Mouse (Mus musculus): ENCODE results near the gene D430042O09Rik. TPM values are rescaled to one million over a fixed set of nuclear protein-coding genes. Genes with fewer than 3 reads are reported as not detected.
"Not testable (repeated sequence)": the region's sequence is repeated elsewhere in the genome, so short reads cannot be mapped to it uniquely, and the experiment has no call there.

Gene D430042O09Rik
- polyA plus RNA-seq, 1 experiment from 2014 or later = 2.0 TPM

DNA sequence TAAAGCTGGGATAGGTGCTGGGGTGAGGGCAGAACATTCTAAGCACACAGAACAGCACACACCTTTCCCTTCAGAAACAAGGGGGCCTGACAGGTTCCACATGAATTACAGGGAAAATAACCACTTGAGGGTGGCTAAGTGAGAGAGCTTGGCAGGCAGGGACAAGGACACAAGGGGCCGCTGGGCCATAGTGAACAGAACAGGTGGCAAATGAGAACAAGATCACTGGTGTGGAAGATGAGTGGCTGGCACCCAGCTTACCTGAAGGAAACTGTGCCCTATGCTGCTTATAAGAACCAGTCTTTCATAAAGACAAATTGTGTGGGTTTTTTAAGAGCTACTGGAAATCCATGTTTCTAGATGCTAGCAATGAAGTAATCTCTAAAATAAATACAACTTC is 4.9 kb upstream of the D430042O09Rik start:
- Histone ChIP-seq H3K27ac (ENCODE audit: low read length) (no peak overlapping the region), H3K27me3 (ENCODE audit: control insufficient read depth, insufficient read depth, low read depth, low read length) (no peaks in the 10 kb centered on the region), H3K36me3 (ENCODE audit: control insufficient read depth, insufficient read depth) (peaks cover 46% of the 10 kb centered on the region), H3K9me3 (replicated peaks; ENCODE audit: control insufficient read depth, low read length) (0 out of 2 replicates have a peak, but pooled peaks cover 3% of the 10 kb centered on the region), H3K4me3 (ENCODE audit: low read depth, low read length) (no peak overlapping the region), H3K9ac (ENCODE audit: low read depth, low read length) (no peak overlapping the region), H3K4me1 (ENCODE audit: control insufficient read depth, low read depth, low read length) (peaks cover 24% of the 10 kb centered on the region), H3K4me2 (ENCODE audit: low read depth, low read length) (no peak overlapping the region)
- no peak for ATAC-seq (ENCODE audit: low read depth)
- WGBS (ENCODE audit: insufficient replicate concordance) = 64% methylated on average over 1 of the region's 1 CpGs

DNA sequence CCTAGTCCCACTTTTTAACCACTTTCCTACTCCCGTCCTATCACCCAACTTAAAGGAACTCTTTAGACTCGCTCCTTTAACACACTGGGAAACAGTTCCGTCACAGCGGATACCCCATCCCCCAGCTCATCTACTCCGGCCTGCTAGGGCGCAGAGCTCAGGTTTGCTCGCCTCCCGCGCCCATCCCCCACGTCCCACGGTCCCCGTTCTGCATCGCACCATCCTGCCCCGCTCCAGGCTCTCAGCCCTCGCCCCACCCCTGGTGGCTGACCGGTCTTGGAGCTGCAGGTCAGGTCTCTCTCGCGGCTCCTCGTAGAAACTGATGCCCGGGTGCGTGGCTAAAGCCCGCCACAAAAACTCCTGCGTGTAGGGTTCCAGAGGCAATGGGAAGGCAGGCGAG is 502 bp upstream of the D430042O09Rik start:
- Histone ChIP-seq H3K9ac (ENCODE audit: low read depth, low read length) (peak overlapping the region; percentile 90), H3K27me3 (ENCODE audit: control insufficient read depth, insufficient read depth, low read depth, low read length) (no peaks in the 10 kb centered on the region), H3K4me3 (ENCODE audit: low read depth, low read length) (peak overlapping the region; percentile 94), H3K27ac (ENCODE audit: low read length) (peak overlapping the region; percentile 88), H3K36me3 (ENCODE audit: control insufficient read depth, insufficient read depth) (peaks cover 11% of the 10 kb centered on the region), H3K4me2 (ENCODE audit: low read depth, low read length) (peak overlapping the region; percentile 96), H3K4me1 (ENCODE audit: control insufficient read depth, low read depth, low read length) (peaks cover 31% of the 10 kb centered on the region), H3K9me3 (replicated peaks; ENCODE audit: control insufficient read depth, low read length) (no peaks in the 10 kb centered on the region)
- peak; percentile 74 for ATAC-seq (ENCODE audit: low read depth)
- WGBS (ENCODE audit: insufficient replicate concordance) = under 1% methylated on average over 24 of the region's 24 CpGs

DNA sequence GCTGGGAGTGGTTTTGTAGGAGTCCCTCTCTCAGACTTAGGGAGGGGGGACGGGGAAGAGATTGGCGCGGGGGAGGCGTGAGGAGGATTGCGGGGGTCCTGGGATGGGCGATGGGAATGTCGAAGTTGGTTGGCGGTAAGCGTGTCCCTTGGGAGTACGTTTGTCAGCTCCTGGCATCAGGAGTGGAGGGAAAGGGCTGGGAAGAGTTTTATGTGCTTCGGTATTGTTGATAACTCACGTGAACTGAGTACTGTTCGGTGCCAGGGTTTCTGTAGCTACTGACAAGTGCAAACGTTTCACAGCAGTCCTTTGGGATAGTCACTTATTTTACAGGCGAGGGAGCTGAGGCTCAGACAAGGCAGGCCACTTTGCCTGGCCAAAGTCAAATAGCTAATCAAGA is 412 bp downstream of the D430042O09Rik start:
- WGBS (ENCODE audit: insufficient replicate concordance) = 2% methylated on average over 15 of the region's 15 CpGs
- H3K27ac ChIP-seq (ENCODE audit: low read length) = peak overlapping the region; percentile 43; the same call in 1 of the 2 replicates

DNA sequence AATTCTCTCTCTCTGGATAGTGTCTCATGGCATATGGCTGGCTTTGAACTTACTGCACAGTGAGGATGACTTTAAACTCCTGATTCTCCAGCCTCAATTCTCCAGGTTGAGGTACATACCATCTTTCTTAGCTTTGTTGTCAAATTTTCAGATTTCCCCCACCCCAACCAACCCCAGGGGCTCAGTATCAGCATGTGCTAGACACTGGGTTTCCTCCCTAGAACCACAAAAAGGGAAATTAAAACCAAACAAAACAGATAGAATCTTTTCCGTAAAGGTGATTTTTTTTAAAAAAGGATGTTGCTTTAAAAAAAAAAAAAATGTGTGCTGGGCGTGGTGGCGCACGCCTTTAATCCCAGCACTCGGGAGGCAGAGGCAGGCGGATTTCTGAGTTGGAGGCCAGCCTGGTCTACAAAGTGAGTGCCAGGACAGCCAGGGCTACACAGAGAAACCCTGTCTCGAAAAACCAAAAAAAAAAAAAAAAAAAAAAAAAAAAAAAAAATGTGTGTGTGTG is 5.9 kb downstream of the D430042O09Rik start:
- H3K9ac ChIP-seq (ENCODE audit: low read depth, low read length); H3K36me3 ChIP-seq (ENCODE audit: control insufficient read depth, insufficient read depth); H3K4me2 ChIP-seq (ENCODE audit: low read depth, low read length); H3K9me3 ChIP-seq (replicated peaks; ENCODE audit: control insufficient read depth, low read length); H3K27ac ChIP-seq (ENCODE audit: low read length); H3K27me3 ChIP-seq (ENCODE audit: control insufficient read depth, insufficient read depth, low read depth, low read length); H3K4me1 ChIP-seq (ENCODE audit: control insufficient read depth, low read depth, low read length); ATAC-seq (ENCODE audit: low read depth); H3K4me3 ChIP-seq (ENCODE audit: low read depth, low read length): not testable (repeated sequence)
- 52% methylated on average over 6 of the region's 7 CpGs for WGBS (ENCODE audit: insufficient replicate concordance)

More for the DNA sequence above, 412 bp downstream of the D430042O09Rik start:
- ATAC-seq (ENCODE audit: low read depth) = no peak
- no peaks in the 10 kb centered on the region for H3K9me3 ChIP-seq (replicated peaks; ENCODE audit: control insufficient read depth, low read length)
- peak overlapping the region; percentile 94 for H3K4me3 ChIP-seq (ENCODE audit: low read depth, low read length)
- H3K36me3 ChIP-seq (ENCODE audit: control insufficient read depth, insufficient read depth) = peaks cover 3% of the 10 kb centered on the region; the same call in 1 of the 2 replicates
- H3K9ac ChIP-seq (ENCODE audit: low read depth, low read length) = peak overlapping the region; percentile 83
- peak overlapping the region; percentile 96 for H3K4me2 ChIP-seq (ENCODE audit: low read depth, low read length)
- peaks cover 31% of the 10 kb centered on the region for H3K4me1 ChIP-seq (ENCODE audit: control insufficient read depth, low read depth, low read length)
- H3K27me3 ChIP-seq (ENCODE audit: control insufficient read depth, insufficient read depth, low read depth, low read length) = no peaks in the 10 kb centered on the region

DNA sequence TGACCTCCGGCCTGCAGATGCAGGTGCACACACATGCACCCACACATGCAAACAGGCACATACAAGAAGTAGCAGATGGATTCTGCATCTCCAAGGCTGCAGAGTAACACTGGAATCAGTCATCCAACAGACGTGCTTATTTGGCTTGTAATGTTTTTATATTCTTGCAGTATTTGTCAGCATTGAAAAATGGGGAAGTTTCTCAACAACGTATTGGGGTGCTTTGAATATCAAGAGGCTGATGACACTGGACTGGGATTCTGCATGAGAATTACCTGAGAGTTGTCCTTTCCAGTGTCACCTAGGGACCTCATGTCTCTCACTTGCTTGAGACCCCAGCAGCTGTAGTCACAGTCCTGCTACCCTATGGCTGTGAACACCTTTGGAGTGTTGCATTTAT is 7.1 kb downstream of the D430042O09Rik start:
- ATAC-seq (ENCODE audit: low read depth) = no peak
- H3K4me1 ChIP-seq (ENCODE audit: control insufficient read depth, low read depth, low read length) = no peaks in the 10 kb centered on the region
- WGBS (ENCODE audit: insufficient replicate concordance) = 55% methylated on average over 3 of the region's 3 CpGs

DNA sequence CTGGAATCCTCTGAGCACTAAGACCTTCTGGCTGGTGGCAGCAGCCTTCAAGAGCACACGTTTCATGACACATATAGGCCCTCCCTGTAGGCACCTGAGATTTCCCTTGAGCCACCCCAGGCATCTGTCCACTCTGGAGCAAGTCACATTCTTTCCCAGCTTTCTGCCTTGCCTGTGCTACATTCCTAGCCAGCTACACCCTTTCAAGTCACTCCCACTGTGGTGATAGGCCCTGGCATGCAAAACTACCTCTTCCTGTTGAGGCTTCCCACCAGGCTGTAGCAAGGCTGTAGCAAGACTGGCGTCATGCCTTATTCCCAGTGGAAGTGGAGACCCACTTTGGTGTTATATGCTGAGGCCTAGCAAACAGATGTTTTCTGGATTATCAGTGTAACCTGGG is 9.0 kb downstream of the D430042O09Rik start:
- no peaks in the 10 kb centered on the region for H3K9me3 ChIP-seq (replicated peaks; ENCODE audit: control insufficient read depth, low read length)
- no peaks in the 10 kb centered on the region for H3K27me3 ChIP-seq (ENCODE audit: control insufficient read depth, insufficient read depth, low read depth, low read length)
- H3K9ac ChIP-seq (ENCODE audit: low read depth, low read length) = no peak overlapping the region
- ATAC-seq (ENCODE audit: low read depth) = no peak
- WGBS (ENCODE audit: insufficient replicate concordance) = 43% methylated on average over 2 of the region's 2 CpGs
- H3K27ac ChIP-seq (ENCODE audit: low read length) = no peak overlapping the region
- no peak overlapping the region for H3K4me2 ChIP-seq (ENCODE audit: low read depth, low read length)
- no peaks in the 10 kb centered on the region for H3K4me1 ChIP-seq (ENCODE audit: control insufficient read depth, low read depth, low read length)
- H3K4me3 ChIP-seq (ENCODE audit: low read depth, low read length) = no peak overlapping the region
- H3K36me3 ChIP-seq (ENCODE audit: control insufficient read depth, insufficient read depth) = no peaks in the 10 kb centered on the region

More for the DNA sequence above, 7.1 kb downstream of the D430042O09Rik start:
- H3K4me3 ChIP-seq (ENCODE audit: low read depth, low read length) = no peak overlapping the region
- H3K9me3 ChIP-seq (replicated peaks; ENCODE audit: control insufficient read depth, low read length) = no peaks in the 10 kb centered on the region
- no peak overlapping the region for H3K9ac ChIP-seq (ENCODE audit: low read depth, low read length)
- H3K27me3 ChIP-seq (ENCODE audit: control insufficient read depth, insufficient read depth, low read depth, low read length) = no peaks in the 10 kb centered on the region
- no peak overlapping the region for H3K27ac ChIP-seq (ENCODE audit: low read length)
- H3K4me2 ChIP-seq (ENCODE audit: low read depth, low read length) = no peak overlapping the region
- H3K36me3 ChIP-seq (ENCODE audit: control insufficient read depth, insufficient read depth) = no peaks in the 10 kb centered on the region

DNA sequence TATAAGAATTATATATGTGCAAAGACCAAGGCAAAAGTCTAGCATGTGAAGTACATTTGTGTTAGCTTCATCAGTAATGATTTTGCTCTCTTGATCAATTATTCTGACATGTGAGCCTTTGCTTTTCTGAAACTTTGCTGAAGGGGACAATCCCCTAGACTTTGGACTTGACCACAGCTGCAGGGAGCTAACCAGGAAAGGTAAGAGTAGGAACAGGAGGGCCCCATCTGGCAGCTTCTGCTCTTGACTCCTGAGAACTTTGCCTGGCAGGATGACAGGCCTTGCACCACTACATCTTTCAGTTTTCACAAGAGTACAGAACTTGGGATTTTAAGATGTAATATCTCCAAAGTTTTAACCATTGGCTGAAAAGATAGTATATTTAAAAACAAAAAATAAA is 9.9 kb downstream of the D430042O09Rik start:
- ATAC-seq (ENCODE audit: low read depth) = no peak
- Histone ChIP-seq H3K27ac (ENCODE audit: low read length) (no peak overlapping the region), H3K9me3 (replicated peaks; ENCODE audit: control insufficient read depth, low read length) (no peaks in the 10 kb centered on the region), H3K36me3 (ENCODE audit: control insufficient read depth, insufficient read depth) (no peaks in the 10 kb centered on the region), H3K27me3 (ENCODE audit: control insufficient read depth, insufficient read depth, low read depth, low read length) (no peaks in the 10 kb centered on the region), H3K4me1 (ENCODE audit: control insufficient read depth, low read depth, low read length) (no peaks in the 10 kb centered on the region), H3K9ac (ENCODE audit: low read depth, low read length) (no peak overlapping the region), H3K4me3 (ENCODE audit: low read depth, low read length) (no peak overlapping the region), H3K4me2 (ENCODE audit: low read depth, low read length) (no peak overlapping the region)

DNA sequence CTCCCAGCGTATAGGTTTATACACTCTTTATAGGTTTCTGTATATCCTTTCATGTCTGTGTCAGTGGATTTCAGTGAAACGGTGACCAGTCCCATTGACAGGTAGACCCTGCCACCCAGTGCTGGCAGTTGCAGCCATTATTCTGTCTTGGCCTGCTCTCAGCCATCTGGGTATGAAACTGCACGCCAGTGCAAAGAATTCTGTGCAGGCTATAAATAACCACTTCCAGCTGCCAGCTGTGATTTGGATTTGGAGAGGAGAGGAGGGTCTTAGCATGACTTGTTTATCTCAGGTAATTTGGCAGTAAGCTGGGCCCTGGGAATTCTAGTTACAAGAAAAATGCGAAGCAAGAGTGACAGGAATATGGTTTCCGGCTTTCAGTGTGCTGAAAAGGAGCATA is 12.7 kb downstream of the D430042O09Rik start:
- Histone ChIP-seq H3K4me1 (ENCODE audit: control insufficient read depth, low read depth, low read length) (no peaks in the 10 kb centered on the region), H3K9ac (ENCODE audit: low read depth, low read length) (no peak overlapping the region), H3K36me3 (ENCODE audit: control insufficient read depth, insufficient read depth) (no peaks in the 10 kb centered on the region), H3K4me2 (ENCODE audit: low read depth, low read length) (no peak overlapping the region), H3K4me3 (ENCODE audit: low read depth, low read length) (no peak overlapping the region), H3K9me3 (replicated peaks; ENCODE audit: control insufficient read depth, low read length) (no peaks in the 10 kb centered on the region), H3K27ac (ENCODE audit: low read length) (no peak overlapping the region), H3K27me3 (ENCODE audit: control insufficient read depth, insufficient read depth, low read depth, low read length) (no peaks in the 10 kb centered on the region)
- WGBS (ENCODE audit: insufficient replicate concordance) = 62% methylated on average over 5 of the region's 5 CpGs
- ATAC-seq (ENCODE audit: low read depth) = no peak

DNA sequence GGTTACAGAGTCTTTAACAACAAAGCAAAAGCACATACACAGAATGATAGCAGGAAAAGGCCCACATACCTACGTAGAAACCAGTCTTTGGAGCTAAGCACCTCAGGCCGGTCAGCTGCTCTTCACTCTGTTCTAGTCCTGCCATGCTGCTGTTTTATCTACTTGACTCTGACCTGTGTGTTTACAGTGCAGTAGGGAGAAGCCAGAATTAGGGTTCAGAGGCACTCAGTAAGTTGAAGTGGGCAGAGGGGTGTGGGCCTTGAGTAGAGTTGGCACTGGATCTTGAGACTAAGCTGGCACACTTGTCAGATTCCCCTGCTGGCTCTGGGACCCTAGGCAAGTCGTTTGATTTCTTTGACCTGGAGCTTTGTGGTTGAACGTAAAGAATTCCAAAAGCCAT is 13.3 kb downstream of the D430042O09Rik start:
- no peak overlapping the region for H3K9ac ChIP-seq (ENCODE audit: low read depth, low read length)
- H3K9me3 ChIP-seq (replicated peaks; ENCODE audit: control insufficient read depth, low read length) = no peaks in the 10 kb centered on the region
- WGBS (ENCODE audit: insufficient replicate concordance) = 61% methylated on average over 4 of the region's 4 CpGs
- H3K4me1 ChIP-seq (ENCODE audit: control insufficient read depth, low read depth, low read length) = no peaks in the 10 kb centered on the region
- no peak overlapping the region for H3K27ac ChIP-seq (ENCODE audit: low read length)
- no peak for ATAC-seq (ENCODE audit: low read depth)
- no peak overlapping the region for H3K4me3 ChIP-seq (ENCODE audit: low read depth, low read length)
- no peaks in the 10 kb centered on the region for H3K36me3 ChIP-seq (ENCODE audit: control insufficient read depth, insufficient read depth)
- H3K4me2 ChIP-seq (ENCODE audit: low read depth, low read length) = no peak overlapping the region
- H3K27me3 ChIP-seq (ENCODE audit: control insufficient read depth, insufficient read depth, low read depth, low read length) = no peaks in the 10 kb centered on the region
